Comparison of ENCODE assay signal across 17 mouse cellular contexts in the genomic region with DNA sequence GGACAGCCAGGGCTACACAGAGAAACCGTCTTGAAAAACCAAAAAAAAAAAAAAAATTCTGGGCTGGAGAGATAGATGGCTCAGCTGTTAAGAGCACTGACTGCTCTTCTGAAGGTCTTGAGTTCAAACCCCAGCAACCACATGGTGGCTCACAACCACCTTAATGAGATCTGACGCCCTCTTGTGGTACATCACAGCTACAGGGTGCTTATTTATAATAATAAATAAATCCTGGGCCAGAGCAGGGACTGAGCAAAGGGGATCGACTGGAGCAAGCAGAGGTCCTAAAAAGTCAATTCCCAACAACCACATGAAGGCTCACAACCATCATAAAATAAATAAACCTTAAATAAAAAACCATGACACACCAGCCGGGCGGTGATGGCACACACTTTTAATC. TPM values are rescaled to one million over a fixed set of nuclear protein-coding genes. Genes with fewer than 3 reads are reported as not detected.
DNase-seq lines count a peak whose midpoint lies in the region; ATAC-seq and TF ChIP-seq lines count a peak whose summit lies in the region.
"Had no signal": no experiment of that assay in that cellular context is flagged by ENCODE, and none has a peak within 500 bp of the region (broad histone marks: within the 10 kb centered on the region; RNA-seq: fewer than 3 reads in every experiment).

No protein-coding gene starts in this region.

- no peaks in the 10 kb centered on the region for H3K4me1 ChIP-seq in intestine, postnatal 0 days (replicated peaks; ENCODE audit: control insufficient read depth, insufficient read depth, low read length)
- no peaks in the 10 kb centered on the region for H3K4me1 ChIP-seq in intestine, embryonic 16.5 days (ENCODE audit: control insufficient read depth, insufficient read depth, low read length)
- no peaks in the 10 kb centered on the region for H3K4me1 ChIP-seq in midbrain, embryonic 15.5 days
- H3K4me1 ChIP-seq in midbrain, embryonic 11.5 days (ENCODE audit: control insufficient read depth, insufficient read depth, low read length) = no peaks in the 10 kb centered on the region
- no peaks in the 10 kb centered on the region for H3K4me1 ChIP-seq in cerebellum, adult 2 months (ENCODE audit: control insufficient read depth, insufficient read depth, low read length)
- H3K4me1 ChIP-seq: embryonic facial prominence, embryonic 15.5 days; heart, embryonic 15.5 days had no signal

- no peak for DNase-seq in midbrain, embryonic 11.5 days (ENCODE audit: low spot score, missing footprints)
- peak; percentile 14 for DNase-seq in c-Kit-positive CD71-positive TER-119-negative erythroid progenitor cells, embryonic 14.5 days (ENCODE audit: low read depth)
- no peak for DNase-seq in cerebellum, adult 2 months
- DNase-seq in cerebellum, postnatal 36 days = no peak
- DNase-seq in left cerebral cortex, adult 18-20 months (ENCODE audit: low spot score in 2 of 2) = no peak
- DNase-seq: cerebellum, postnatal 25 days; gastrocnemius, postnatal 25 days; right cerebral cortex, postnatal 14 days; thymus, postnatal 25 days had no signal

- H3K4me3 ChIP-seq in intestine, postnatal 0 days (ENCODE audit: low read depth, low read length) = no peak overlapping the region
- no peak overlapping the region for H3K4me3 ChIP-seq in intestine, embryonic 16.5 days (ENCODE audit: low read length)
- H3K4me3 ChIP-seq in midbrain, embryonic 15.5 days = no peak overlapping the region
- H3K4me3 ChIP-seq in midbrain, embryonic 11.5 days (ENCODE audit: low read depth, low read length) = no peak overlapping the region
- H3K4me3 ChIP-seq in cerebellum, adult 2 months (replicated peaks; ENCODE audit: insufficient read depth, low read depth, low read length) = no peak overlapping the region
- H3K4me3 ChIP-seq: embryonic facial prominence, embryonic 15.5 days; heart, embryonic 15.5 days; myocyte had no signal

- H3K27me3 ChIP-seq in intestine, postnatal 0 days (replicated peaks; ENCODE audit: control insufficient read depth, insufficient read depth, low read length) = no peaks in the 10 kb centered on the region
- no peaks in the 10 kb centered on the region for H3K27me3 ChIP-seq in intestine, embryonic 16.5 days (replicated peaks; ENCODE audit: control insufficient read depth, insufficient read depth, low read length)
- H3K27me3 ChIP-seq in midbrain, embryonic 15.5 days (replicated peaks) = no peaks in the 10 kb centered on the region
- H3K27me3 ChIP-seq in midbrain, embryonic 11.5 days (ENCODE audit: control insufficient read depth, insufficient read depth, low read length) = no peaks in the 10 kb centered on the region
- no peaks in the 10 kb centered on the region for H3K27me3 ChIP-seq in cerebellum, adult 2 months (ENCODE audit: control insufficient read depth, insufficient read depth, low read length)
- H3K27me3 ChIP-seq: embryonic facial prominence, embryonic 15.5 days; heart, embryonic 15.5 days had no signal

- H3K9me3 ChIP-seq in intestine, postnatal 0 days (ENCODE audit: control insufficient read depth) = no peaks in the 10 kb centered on the region
- no peaks in the 10 kb centered on the region for H3K9me3 ChIP-seq in intestine, embryonic 16.5 days (ENCODE audit: control insufficient read depth, low read length)
- no peaks in the 10 kb centered on the region for H3K9me3 ChIP-seq in midbrain, embryonic 15.5 days
- H3K9me3 ChIP-seq in midbrain, embryonic 11.5 days (ENCODE audit: control insufficient read depth, low read length) = no peaks in the 10 kb centered on the region
- H3K9me3 ChIP-seq: embryonic facial prominence, embryonic 15.5 days; heart, embryonic 15.5 days had no signal

- no peak overlapping the region for H3K27ac ChIP-seq in intestine, postnatal 0 days (ENCODE audit: low read depth, low read length)
- no peak overlapping the region for H3K27ac ChIP-seq in intestine, embryonic 16.5 days (ENCODE audit: low read length)
- H3K27ac ChIP-seq in midbrain, embryonic 15.5 days = no peak overlapping the region
- H3K27ac ChIP-seq in midbrain, embryonic 11.5 days (ENCODE audit: low read depth, low read length) = no peak overlapping the region
- no peak overlapping the region for H3K27ac ChIP-seq in cerebellum, adult 2 months (ENCODE audit: insufficient read depth, low read length)
- H3K27ac ChIP-seq: embryonic facial prominence, embryonic 15.5 days; heart, embryonic 15.5 days had no signal

- peaks cover 62% of the 10 kb centered on the region for H3K36me3 ChIP-seq in intestine, postnatal 0 days (ENCODE audit: control insufficient read depth, insufficient read depth)
- peaks cover 24% of the 10 kb centered on the region for H3K36me3 ChIP-seq in intestine, embryonic 16.5 days (ENCODE audit: control insufficient read depth, insufficient read depth, low read length)
- H3K36me3 ChIP-seq in midbrain, embryonic 15.5 days (replicated peaks) = peaks cover 51% of the 10 kb centered on the region
- H3K36me3 ChIP-seq in midbrain, embryonic 11.5 days (ENCODE audit: control insufficient read depth, insufficient read depth, low read length) = peaks cover 32% of the 10 kb centered on the region

- 89% methylated on average over 5 of the region's 5 CpGs for WGBS in intestine, postnatal 0 days
- WGBS in intestine, embryonic 16.5 days = 84% methylated on average over 5 of the region's 5 CpGs
- 90% methylated on average over 5 of the region's 5 CpGs for WGBS in midbrain, embryonic 15.5 days
- WGBS in midbrain, embryonic 11.5 days = 90% methylated on average over 5 of the region's 5 CpGs
- 87% methylated on average over 5 of the region's 5 CpGs for WGBS in cerebellum, adult 2 months

- H3K4me2 ChIP-seq in intestine, postnatal 0 days (replicated peaks; ENCODE audit: low read depth) = no peak overlapping the region
- no peak overlapping the region for H3K4me2 ChIP-seq in intestine, embryonic 16.5 days (ENCODE audit: low read depth, low read length)
- H3K4me2 ChIP-seq in midbrain, embryonic 15.5 days = no peak overlapping the region
- H3K4me2 ChIP-seq in midbrain, embryonic 11.5 days = no peak overlapping the region
- H3K4me2 ChIP-seq: embryonic facial prominence, embryonic 15.5 days; heart, embryonic 15.5 days had no signal

- ATAC-seq in intestine, postnatal 0 days = no peak
- no peak for ATAC-seq in intestine, embryonic 16.5 days
- 0 out of 2 replicates have a peak, but pooled peaks have one; percentile 7 for ATAC-seq in midbrain, embryonic 15.5 days (replicated peaks)
- ATAC-seq in midbrain, embryonic 11.5 days (ENCODE audit: low FRiP score) = no peak
- ATAC-seq: forebrain, embryonic 14.5 days; hindbrain, embryonic 16.5 days had no signal

- peak; percentile 45 for TF ChIP-seq CTCF in intestine, postnatal 0 days (IDR thresholded peaks at IDR 0.05; ENCODE audit: low read depth)
- no peak for TF ChIP-seq CTCF in cerebellum, adult 2 months (IDR thresholded peaks at IDR 0.05; ENCODE audit: borderline replicate concordance, insufficient read depth, low read depth, low read length)

- no peak for TF ChIP-seq POLR2A in cerebellum, adult 2 months (IDR thresholded peaks at IDR 0.05; ENCODE audit: borderline replicate concordance, insufficient read depth, low read length)

- H3K9ac ChIP-seq in intestine, postnatal 0 days (ENCODE audit: low read depth, low read length) = no peak overlapping the region
- H3K9ac ChIP-seq in intestine, embryonic 16.5 days (ENCODE audit: low read depth, low read length) = no peak overlapping the region
- H3K9ac ChIP-seq in midbrain, embryonic 15.5 days = no peak overlapping the region
- H3K9ac ChIP-seq in midbrain, embryonic 11.5 days (ENCODE audit: low read length) = no peak overlapping the region
- H3K9ac ChIP-seq: embryonic facial prominence, embryonic 15.5 days; heart, embryonic 15.5 days had no signal

RNA-seq across cellular contexts. Expression of a gene that starts 15.6 kb away (rescaled TPM):
- polyA plus RNA-seq in intestine, postnatal 0 days (2015; fragmentation: Nextera tagmentation; extraction: Ambion mirVana) = 215 and 227 TPM in 2 replicates
- 281 and 302 TPM in 2 replicates for polyA plus RNA-seq in intestine, embryonic 16.5 days (2015; fragmentation: Nextera tagmentation; extraction: Ambion mirVana)
- polyA plus RNA-seq in midbrain, embryonic 15.5 days (2015; fragmentation: Nextera tagmentation; extraction: Ambion mirVana) = 548 and 569 TPM in 2 replicates
- 573 and 605 TPM in 2 replicates for polyA plus RNA-seq in midbrain, embryonic 11.5 days (2014; fragmentation: Nextera tagmentation; extraction: Ambion mirVana)
- 468 and 520 TPM in 2 replicates for polyA plus RNA-seq in cerebellum, adult 2 months (2012; rRNA removed)
- 100 to 1,000 TPM; 459 to 474 TPM for total RNA-seq in left cerebral cortex, adult 18-20 months (2021)

RNA-seq across cellular contexts. Expression of a gene that starts 45.0 kb away (rescaled TPM):
- 305 and 311 TPM in 2 replicates for polyA plus RNA-seq in intestine, postnatal 0 days (2015; fragmentation: Nextera tagmentation; extraction: Ambion mirVana)
- polyA plus RNA-seq in intestine, embryonic 16.5 days (2015; fragmentation: Nextera tagmentation; extraction: Ambion mirVana) = 56.9 and 59.4 TPM in 2 replicates
- 21.3 and 24.0 TPM in 2 replicates for polyA plus RNA-seq in midbrain, embryonic 15.5 days (2015; fragmentation: Nextera tagmentation; extraction: Ambion mirVana)
- 6.0 and 6.7 TPM in 2 replicates for polyA plus RNA-seq in midbrain, embryonic 11.5 days (2014; fragmentation: Nextera tagmentation; extraction: Ambion mirVana)
- 13.8 and 16.3 TPM in 2 replicates for polyA plus RNA-seq in cerebellum, adult 2 months (2012; rRNA removed)
- 10 to 100 TPM; 21.6 to 23.0 TPM for total RNA-seq in left cerebral cortex, adult 18-20 months (2021)
